Mouse (Mus musculus) bone marrow macrophage, adult 2 months (primary cell): ENCODE measurements around the gene Bach2.

Experiments
- CTCF ChIP-seq: IDR thresholded peaks from 2 replicates; pipeline ENCODE4 v1.5.1; 2012; ENCODE audit warnings: low read depth, mild to moderate bottlenecking, low read length, moderate library complexity
- POLR2A ChIP-seq: IDR thresholded peaks from 2 replicates; pipeline ENCODE4 v1.6.1; 2012; ENCODE audit warnings: mild to moderate bottlenecking, low read depth, low read length, borderline replicate concordance

GRCm38 (mm10) chr4:32389107-32389800 lies 150.7 kb downstream of the Bach2 start:
- no peak for TF ChIP-seq POLR2A
- no peak for TF ChIP-seq CTCF
